Mouse (Mus musculus): ENCODE data around the gene ccdc198. TPM values are rescaled to one million over a fixed set of nuclear protein-coding genes. Genes with fewer than 3 reads are reported as not detected.

ccdc198 gene
- total and polyA plus RNA-seq, 2 experiments from 2014 or later: 0.18 TPM; not detected in 1

DNA sequence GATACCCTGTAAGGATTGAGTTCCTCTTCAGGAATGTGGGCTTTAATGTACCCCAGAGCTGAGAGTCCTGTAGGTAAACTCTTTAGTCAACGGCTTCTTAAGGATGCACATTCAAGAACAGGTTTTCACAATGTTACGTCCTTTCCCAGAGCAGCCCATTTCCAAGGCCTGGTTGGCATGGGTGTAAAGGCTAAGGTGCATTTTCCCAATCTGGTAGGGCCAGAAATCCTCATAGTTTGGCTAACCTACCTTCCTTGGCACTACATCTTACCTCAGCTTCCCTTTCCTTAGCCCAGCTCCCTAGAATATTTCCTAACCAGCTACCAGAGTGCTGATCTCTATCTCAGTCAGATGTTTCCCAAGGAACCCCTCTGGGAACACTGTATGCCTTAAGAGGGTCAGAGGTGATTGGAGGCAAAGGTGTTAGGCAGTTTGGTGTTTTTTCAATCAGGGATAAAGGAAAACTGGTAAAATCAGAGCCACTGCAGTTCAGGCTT lies 48.2 kb downstream of the ccdc198 start:
- Histone ChIP-seq H3K9ac (replicated peaks; ENCODE audit: low read length) (no peak overlapping the region), H3K9me3 (ENCODE audit: low read length) (no peaks in the 10 kb centered on the region), H3K4me3 (ENCODE audit: low read length) (no peak overlapping the region), H3K4me2 (ENCODE audit: low read depth, low read length) (no peak overlapping the region), H3K36me3 (ENCODE audit: insufficient read depth, low read length) (no peaks in the 10 kb centered on the region), H3K27ac (no peak overlapping the region), H3K27me3 (ENCODE audit: insufficient read depth, low read length) (no peaks in the 10 kb centered on the region), H3K4me1 (ENCODE audit: insufficient read depth, low read length) (no peaks in the 10 kb centered on the region)
- ATAC-seq (no peak), DNase-seq (ENCODE audit: low spot score) (no peak)
- TF ChIP-seq CTCF (IDR thresholded peaks at IDR 0.05; ENCODE audit: low read depth): no peak
- 89% methylated on average over 2 of the region's 2 CpGs for WGBS

- Histone ChIP-seq H3K36me3 (ENCODE audit: insufficient read depth, low read length) (peaks cover 21% of the 10 kb centered on the region; the same call in 1 of the 2 replicates), H3K9ac (replicated peaks; ENCODE audit: low read length) (no peak overlapping the region), H3K4me3 (ENCODE audit: low read length) (no peak overlapping the region), H3K27ac (no peak overlapping the region), H3K9me3 (ENCODE audit: low read length) (no peaks in the 10 kb centered on the region), H3K4me2 (ENCODE audit: low read depth, low read length) (no peak overlapping the region), H3K4me1 (ENCODE audit: insufficient read depth, low read length) (no peaks in the 10 kb centered on the region), H3K27me3 (ENCODE audit: insufficient read depth, low read length) (no peaks in the 10 kb centered on the region)
- ATAC-seq: no peak
- DNase-seq (ENCODE audit: low spot score): no peak
- 90% methylated on average over 2 of the region's 2 CpGs for WGBS
- no peak for TF ChIP-seq CTCF (IDR thresholded peaks at IDR 0.05; ENCODE audit: low read depth)
Measured at GRCm38 (mm10) chr14:49186270-49186669, 59.0 kb downstream of the ccdc198 start.

DNA sequence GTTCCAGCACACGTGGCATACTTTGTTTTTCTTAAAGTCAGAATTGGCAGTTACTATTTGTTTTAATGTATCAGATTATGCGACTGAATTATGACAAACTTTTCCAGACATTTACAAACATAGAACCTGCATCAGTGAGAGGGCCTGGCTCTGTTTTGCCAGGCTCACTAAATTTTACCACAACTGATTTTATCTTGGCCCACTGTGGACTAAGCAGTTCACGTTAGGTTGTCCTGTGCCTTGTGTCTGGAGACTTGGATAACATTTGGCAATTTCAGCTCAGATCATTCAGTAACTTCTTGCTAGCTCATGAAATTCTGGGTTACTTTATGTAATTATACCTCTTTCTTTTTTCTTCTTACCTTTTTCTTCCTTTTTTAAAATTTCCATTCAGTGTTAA lies 65.5 kb downstream of the ccdc198 start:
- no peak overlapping the region for H3K27ac ChIP-seq
- no peak overlapping the region for H3K4me2 ChIP-seq (ENCODE audit: low read depth, low read length)
- no peak overlapping the region for H3K4me3 ChIP-seq (ENCODE audit: low read length)
- 80% methylated on average over 3 of the region's 3 CpGs for WGBS
- peaks cover under 1% of the 10 kb centered on the region; the same call in 1 of the 2 replicates for H3K4me1 ChIP-seq (ENCODE audit: insufficient read depth, low read length)
- H3K36me3 ChIP-seq (ENCODE audit: insufficient read depth, low read length): peaks cover 14% of the 10 kb centered on the region
- H3K9ac ChIP-seq (replicated peaks; ENCODE audit: low read length): no peak overlapping the region
- H3K9me3 ChIP-seq (ENCODE audit: low read length): no peaks in the 10 kb centered on the region
- H3K27me3 ChIP-seq (ENCODE audit: insufficient read depth, low read length): no peaks in the 10 kb centered on the region
- no peak for TF ChIP-seq CTCF (IDR thresholded peaks at IDR 0.05; ENCODE audit: low read depth)
- ATAC-seq: no peak
- no peak for DNase-seq (ENCODE audit: low spot score)

DNA sequence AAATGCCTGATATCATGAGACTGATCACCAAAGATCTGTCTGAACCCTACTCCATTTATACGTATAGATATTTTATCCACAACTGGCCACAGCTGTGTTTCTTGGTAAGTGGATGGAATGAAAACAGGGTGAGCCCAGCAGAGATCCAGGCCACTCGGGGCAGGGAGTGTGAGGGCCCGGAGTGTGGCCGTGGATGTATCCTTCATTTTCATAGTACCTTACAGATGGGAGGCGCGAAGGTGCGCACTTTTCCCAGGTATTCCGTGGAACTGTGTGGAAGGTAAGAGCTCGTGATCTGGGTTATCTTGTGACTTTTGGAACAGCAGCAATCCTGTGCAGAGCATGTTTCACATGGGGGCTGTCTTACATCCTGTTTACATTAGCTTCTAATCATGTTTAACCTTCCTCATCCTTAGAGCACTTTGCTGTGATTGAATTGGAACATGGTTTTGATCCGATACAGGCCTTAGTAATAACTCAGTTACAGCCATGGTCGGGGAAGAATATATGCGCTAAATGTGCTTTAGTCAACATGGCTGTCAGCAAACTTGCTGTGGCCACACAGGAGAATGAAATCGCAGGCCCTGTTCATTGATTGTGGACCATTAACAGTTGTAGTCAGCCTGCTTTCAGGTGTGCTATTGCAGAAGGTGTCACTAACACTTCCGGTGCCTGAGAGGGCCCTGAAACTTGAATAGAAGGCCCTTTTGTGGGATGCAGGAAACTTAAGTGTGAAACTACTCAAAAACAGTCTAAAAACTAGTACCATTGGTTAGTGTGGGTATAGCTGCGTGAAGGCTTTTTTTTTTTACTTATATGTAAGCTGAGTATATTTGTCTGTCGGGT lies 71.8 kb downstream of the ccdc198 start:
- Histone ChIP-seq H3K4me3 (ENCODE audit: low read length) (peak overlapping the region; percentile 99), H3K36me3 (ENCODE audit: insufficient read depth, low read length) (no peaks in the 10 kb centered on the region), H3K4me1 (ENCODE audit: insufficient read depth, low read length) (peaks cover 18% of the 10 kb centered on the region), H3K9me3 (ENCODE audit: low read length) (no peaks in the 10 kb centered on the region), H3K4me2 (ENCODE audit: low read depth, low read length) (peak overlapping the region; percentile 76), H3K27ac (peak overlapping the region; percentile 88; the same call in 1 of the 2 replicates), H3K9ac (replicated peaks; ENCODE audit: low read length) (peak overlapping the region; percentile 97), H3K27me3 (ENCODE audit: insufficient read depth, low read length) (no peaks in the 10 kb centered on the region)
- no peak for TF ChIP-seq CTCF (IDR thresholded peaks at IDR 0.05; ENCODE audit: low read depth)
- 54% methylated on average over 16 of the region's 16 CpGs for WGBS
- DNase-seq (ENCODE audit: low spot score): no peak
- ATAC-seq: 0 out of 2 replicates have a peak, but pooled peaks have one; percentile 11

- 3% methylated on average over 37 of the region's 46 CpGs for WGBS
- no peak for TF ChIP-seq CTCF (IDR thresholded peaks at IDR 0.05; ENCODE audit: low read depth)
Measured at GRCm38 (mm10) chr14:49172582-49172988, 72.7 kb downstream of the ccdc198 start.

GRCm38 (mm10) chr14:49171867-49172581 lies 73.2 kb downstream of the ccdc198 start, which contains the start of gene Naa30:
Gene Naa30, plus strand, starts transcription at chr14:49172226.
- Histone ChIP-seq H3K4me2 (ENCODE audit: low read depth, low read length) (peak within 1 kb of the TSS; percentile 76), H3K4me3 (ENCODE audit: low read length) (peak within 1 kb of the TSS; percentile 99), H3K36me3 (ENCODE audit: insufficient read depth, low read length) (no peaks in the 10 kb centered on the region), H3K27me3 (ENCODE audit: insufficient read depth, low read length) (no peaks in the 10 kb centered on the region), H3K4me1 (ENCODE audit: insufficient read depth, low read length) (peaks cover 18% of the 10 kb centered on the region), H3K9ac (replicated peaks; ENCODE audit: low read length) (peak within 1 kb of the TSS; percentile 97), H3K9me3 (ENCODE audit: low read length) (no peaks in the 10 kb centered on the region), H3K27ac (peak within 1 kb of the TSS; percentile 88)
- no peak for TF ChIP-seq CTCF (IDR thresholded peaks at IDR 0.05; ENCODE audit: low read depth)
- 1% methylated on average over 56 of the region's 86 CpGs for WGBS
- ATAC-seq (peak; percentile 93), DNase-seq (ENCODE audit: low spot score) (peak; percentile 96)

More at GRCm38 (mm10) chr14:49172582-49172988, 72.7 kb downstream of the ccdc198 start:
- peak; percentile 64 for DNase-seq (ENCODE audit: low spot score)
- Histone ChIP-seq H3K27ac (peak overlapping the region; percentile 88), H3K4me3 (ENCODE audit: low read length) (peak overlapping the region; percentile 99), H3K4me2 (ENCODE audit: low read depth, low read length) (peak overlapping the region; percentile 76), H3K27me3 (ENCODE audit: insufficient read depth, low read length) (no peaks in the 10 kb centered on the region), H3K9ac (replicated peaks; ENCODE audit: low read length) (peak overlapping the region; percentile 97), H3K4me1 (ENCODE audit: insufficient read depth, low read length) (peaks cover 18% of the 10 kb centered on the region), H3K9me3 (ENCODE audit: low read length) (no peaks in the 10 kb centered on the region), H3K36me3 (ENCODE audit: insufficient read depth, low read length) (no peaks in the 10 kb centered on the region)
- peak; percentile 81 for ATAC-seq

All from hindbrain, postnatal 0 days (tissue).